Mouse (Mus musculus): ENCODE data around the gene Syt1. TPM values are rescaled to one million over a fixed set of nuclear protein-coding genes. Genes with fewer than 3 reads are reported as not detected.

The Syt1 gene
- total RNA-seq, 1 experiment, result 0.58 TPM

- H3K4me3 ChIP-seq (ENCODE audit: insufficient read depth in 1 of 2, low read depth in 1 of 2, low read length in 2 of 2, poor library complexity in 1 of 2, severe bottlenecking in 1 of 2), result no peak overlapping the region
- peaks cover 0 to 3% of the 10 kb centered on the region in 2 experiments; a peak in 1 of 4 replicates for H3K4me1 ChIP-seq (ENCODE audit: control insufficient read depth in 2 of 2, insufficient read depth in 2 of 2, low read length in 2 of 2, poor library complexity in 1 of 2)
- in situ Hi-C loops (cut with MboI; ENCODE audit: low sequenced_read_pairs in 2 of 2, unreplicated experiment in 2 of 2), result loop anchor here in 1 of 2 experiments (10.0 kb wide), 1 partner anchor 231 kb away; no protein-coding TSS in a partner anchor
- no peak for TF ChIP-seq MAFK (IDR thresholded peaks at IDR 0.05; ENCODE audit: insufficient read depth, low read depth, low read length)
- TF ChIP-seq CHD2 (IDR thresholded peaks at IDR 0.05; ENCODE audit: low read depth, low read length), result no peak
- no peak for TF ChIP-seq ZNF384 (IDR thresholded peaks at IDR 0.05; ENCODE audit: low read depth, low read length)
- TF ChIP-seq HCFC1 (IDR thresholded peaks at IDR 0.05; ENCODE audit: borderline replicate concordance, insufficient read depth, low read length), result no peak
- no peak for TF ChIP-seq ZC3H11A (IDR thresholded peaks at IDR 0.05; ENCODE audit: borderline replicate concordance, low read depth, low read length)
- no peaks in the 10 kb centered on the region for H3K36me3 ChIP-seq (ENCODE audit: control insufficient read depth, insufficient read depth, low read length, poor library complexity, severe bottlenecking)
- H3K9me3 ChIP-seq (ENCODE audit: control insufficient read depth, insufficient read depth, low read depth, low read length), result no peaks in the 10 kb centered on the region
- no peak overlapping the region for H3K9ac ChIP-seq (ENCODE audit: insufficient read depth, low read depth, low read length, poor library complexity, severe bottlenecking)
- DNase-seq (ENCODE audit: low read depth, low spot score), result no peak
- H3K27ac ChIP-seq (ENCODE audit: insufficient read depth, low read depth, low read length, poor library complexity, severe bottlenecking), result no peak overlapping the region
Measured at GRCm38 (mm10) chr10:108535922-108536321, 474.9 kb downstream of the Syt1 start.

GRCm38 (mm10) chr10:108534112-108534511 is 476.7 kb downstream of the Syt1 start:
- Histone ChIP-seq H3K27ac (ENCODE audit: insufficient read depth, low read depth, low read length, poor library complexity, severe bottlenecking) (no peak overlapping the region), H3K9ac (ENCODE audit: insufficient read depth, low read depth, low read length, poor library complexity, severe bottlenecking) (no peak overlapping the region), H3K36me3 (ENCODE audit: control insufficient read depth, insufficient read depth, low read length, poor library complexity, severe bottlenecking) (no peaks in the 10 kb centered on the region), H3K9me3 (ENCODE audit: control insufficient read depth, insufficient read depth, low read depth, low read length) (no peaks in the 10 kb centered on the region), H3K4me3 (ENCODE audit: insufficient read depth in 1 of 2, low read depth in 1 of 2, low read length in 2 of 2, poor library complexity in 1 of 2, severe bottlenecking in 1 of 2) (no peak overlapping the region), H3K4me1 (ENCODE audit: control insufficient read depth in 2 of 2, insufficient read depth in 2 of 2, low read length in 2 of 2, poor library complexity in 1 of 2) (peaks cover 0 to 3% of the 10 kb centered on the region in 2 experiments; a peak in 1 of 4 replicates)
- in situ Hi-C loops (cut with MboI; ENCODE audit: low sequenced_read_pairs in 2 of 2, unreplicated experiment in 2 of 2), result loop anchor here in 1 of 2 experiments (10.0 kb wide), 1 partner anchor 229 kb away; no protein-coding TSS in a partner anchor
- DNase-seq (ENCODE audit: low read depth, low spot score), result no peak
- TF ChIP-seq HCFC1 (IDR thresholded peaks at IDR 0.05; ENCODE audit: borderline replicate concordance, insufficient read depth, low read length) (no peak), CHD2 (IDR thresholded peaks at IDR 0.05; ENCODE audit: low read depth, low read length) (no peak), ZNF384 (IDR thresholded peaks at IDR 0.05; ENCODE audit: low read depth, low read length) (no peak), ZC3H11A (IDR thresholded peaks at IDR 0.05; ENCODE audit: borderline replicate concordance, low read depth, low read length) (no peak), MAFK (IDR thresholded peaks at IDR 0.05; ENCODE audit: insufficient read depth, low read depth, low read length) (no peak)

GRCm38 (mm10) chr10:108532916-108533315 is 477.9 kb downstream of the Syt1 start:
- Histone ChIP-seq H3K9ac (ENCODE audit: insufficient read depth, low read depth, low read length, poor library complexity, severe bottlenecking) (no peak overlapping the region), H3K36me3 (ENCODE audit: control insufficient read depth, insufficient read depth, low read length, poor library complexity, severe bottlenecking) (no peaks in the 10 kb centered on the region), H3K4me3 (ENCODE audit: insufficient read depth in 1 of 2, low read depth in 1 of 2, low read length in 2 of 2, poor library complexity in 1 of 2, severe bottlenecking in 1 of 2) (no peak overlapping the region), H3K9me3 (ENCODE audit: control insufficient read depth, insufficient read depth, low read depth, low read length) (no peaks in the 10 kb centered on the region), H3K4me1 (ENCODE audit: control insufficient read depth in 2 of 2, insufficient read depth in 2 of 2, low read length in 2 of 2, poor library complexity in 1 of 2) (peaks cover 0 to 3% of the 10 kb centered on the region in 2 experiments; a peak in 1 of 4 replicates), H3K27ac (ENCODE audit: insufficient read depth, low read depth, low read length, poor library complexity, severe bottlenecking) (no peak overlapping the region)
- no peak for TF ChIP-seq HCFC1 (IDR thresholded peaks at IDR 0.05; ENCODE audit: borderline replicate concordance, insufficient read depth, low read length)
- TF ChIP-seq MAFK (IDR thresholded peaks at IDR 0.05; ENCODE audit: insufficient read depth, low read depth, low read length), result no peak
- TF ChIP-seq ZC3H11A (IDR thresholded peaks at IDR 0.05; ENCODE audit: borderline replicate concordance, low read depth, low read length), result no peak
- TF ChIP-seq CHD2 (IDR thresholded peaks at IDR 0.05; ENCODE audit: low read depth, low read length), result no peak
- TF ChIP-seq ZNF384 (IDR thresholded peaks at IDR 0.05; ENCODE audit: low read depth, low read length), result no peak
- no peak for DNase-seq (ENCODE audit: low read depth, low spot score)
- in situ Hi-C loops (cut with MboI; ENCODE audit: low sequenced_read_pairs in 2 of 2, unreplicated experiment in 2 of 2), result loop anchor here in 1 of 2 experiments (10.0 kb wide), 1 partner anchor 228 kb away; no protein-coding TSS in a partner anchor

GRCm38 (mm10) chr10:108532283-108532682 is 478.5 kb downstream of the Syt1 start:
- no peak for DNase-seq (ENCODE audit: low read depth, low spot score)
- H3K9ac ChIP-seq (ENCODE audit: insufficient read depth, low read depth, low read length, poor library complexity, severe bottlenecking), result no peak overlapping the region
- in situ Hi-C loops (cut with MboI; ENCODE audit: low sequenced_read_pairs in 2 of 2, unreplicated experiment in 2 of 2), result loop anchor here in 1 of 2 experiments (10.0 kb wide), 1 partner anchor 227 kb away; no protein-coding TSS in a partner anchor
- H3K27ac ChIP-seq (ENCODE audit: insufficient read depth, low read depth, low read length, poor library complexity, severe bottlenecking), result no peak overlapping the region
- no peaks in the 10 kb centered on the region for H3K9me3 ChIP-seq (ENCODE audit: control insufficient read depth, insufficient read depth, low read depth, low read length)
- no peaks in the 10 kb centered on the region for H3K36me3 ChIP-seq (ENCODE audit: control insufficient read depth, insufficient read depth, low read length, poor library complexity, severe bottlenecking)
- H3K4me3 ChIP-seq (ENCODE audit: insufficient read depth in 1 of 2, low read depth in 1 of 2, low read length in 2 of 2, poor library complexity in 1 of 2, severe bottlenecking in 1 of 2), result no peak overlapping the region
- H3K4me1 ChIP-seq (ENCODE audit: control insufficient read depth in 2 of 2, insufficient read depth in 2 of 2, low read length in 2 of 2, poor library complexity in 1 of 2), result peaks cover 0 to 3% of the 10 kb centered on the region in 2 experiments; a peak in 1 of 4 replicates
- TF ChIP-seq CHD2 (IDR thresholded peaks at IDR 0.05; ENCODE audit: low read depth, low read length) (no peak), ZNF384 (IDR thresholded peaks at IDR 0.05; ENCODE audit: low read depth, low read length) (no peak), MAFK (IDR thresholded peaks at IDR 0.05; ENCODE audit: insufficient read depth, low read depth, low read length) (no peak), ZC3H11A (IDR thresholded peaks at IDR 0.05; ENCODE audit: borderline replicate concordance, low read depth, low read length) (no peak), HCFC1 (IDR thresholded peaks at IDR 0.05; ENCODE audit: borderline replicate concordance, insufficient read depth, low read length) (no peak)
